Mouse (Mus musculus) MEL (cell line): ENCODE results near the gene Psmc3.

Experiments used
- CHD2 ChIP-seq: IDR thresholded peaks from 2 replicates; pipeline ENCODE4 v1.6.1; 2011; ENCODE audit warnings: low read length, improper control_type of control experiment
- CTCF ChIP-seq, 3 experiments: IDR thresholded peaks in 2 of 3; conservative IDR thresholded peaks in 1 of 3; 2 replicates each; pipeline ENCODE4 v1.5.1; 2011 to 2012; ENCODE audit warnings: low read length in 3 of 3, low read depth in 2 of 3, mild to moderate bottlenecking in 2 of 3, improper control_type of control experiment in 1 of 3, inconsistent platforms in 1 of 3, mixed read lengths in 1 of 3, moderate library complexity in 1 of 3; ENCODE audit not compliant: control insufficient read depth in 1 of 3, insufficient read depth in 1 of 3, poor library complexity in 1 of 3, severe bottlenecking in 1 of 3
- EP300 ChIP-seq, 2 experiments: IDR thresholded peaks; 2 replicates each; pipeline ENCODE4 v1.6.1; 2011; ENCODE audit warnings: improper control_type of control experiment in 2 of 2, low read length in 2 of 2, low read depth in 1 of 2, mild to moderate bottlenecking in 1 of 2
- GATA1 ChIP-seq: IDR thresholded peaks from 2 replicates; pipeline ENCODE4 v1.6.1; 2011; ENCODE audit warnings: low read depth, low read length, improper control_type of control experiment
- RCOR1 ChIP-seq: IDR thresholded peaks from 2 replicates; pipeline ENCODE4 v1.6.1; 2012; ENCODE audit warnings: low read depth, mild to moderate bottlenecking, inconsistent platforms, low read length, improper control_type of control experiment
- SIN3A ChIP-seq: IDR thresholded peaks from 2 replicates; pipeline ENCODE4 v1.6.1; 2012; ENCODE audit warnings: low read length, improper control_type of control experiment, inconsistent platforms
- ZC3H11A ChIP-seq: IDR thresholded peaks from 2 replicates; pipeline ENCODE4 v1.6.1; 2012; ENCODE audit warnings: low read depth, mild to moderate bottlenecking, inconsistent platforms, low read length, improper control_type of control experiment

- no peak for TF ChIP-seq EP300 (IDR thresholded peaks at IDR 0.05; ENCODE audit: low read depth in 1 of 2, low read length in 2 of 2)
- TF ChIP-seq CTCF (IDR thresholded peaks at IDR 0.05 in 2 of 3, conservative IDR thresholded peaks at IDR 0.05 in 1 of 3; ENCODE audit: control insufficient read depth in 1 of 3, insufficient read depth in 1 of 3, low read depth in 2 of 3, low read length in 3 of 3, poor library complexity in 1 of 3, severe bottlenecking in 1 of 3) = no peak
- TF ChIP-seq GATA1 = no peak
- TF ChIP-seq SIN3A = no peak
- TF ChIP-seq RCOR1 = no peak
- no peak for TF ChIP-seq ZC3H11A
- no peak for TF ChIP-seq CHD2
Observed at GRCm38 (mm10) chr2:91044727-91045126, 9.1 kb upstream of the Psmc3 start.
